Mouse (Mus musculus): ENCODE measurements around the gene Zmiz1.

The Zmiz1 gene

DNA sequence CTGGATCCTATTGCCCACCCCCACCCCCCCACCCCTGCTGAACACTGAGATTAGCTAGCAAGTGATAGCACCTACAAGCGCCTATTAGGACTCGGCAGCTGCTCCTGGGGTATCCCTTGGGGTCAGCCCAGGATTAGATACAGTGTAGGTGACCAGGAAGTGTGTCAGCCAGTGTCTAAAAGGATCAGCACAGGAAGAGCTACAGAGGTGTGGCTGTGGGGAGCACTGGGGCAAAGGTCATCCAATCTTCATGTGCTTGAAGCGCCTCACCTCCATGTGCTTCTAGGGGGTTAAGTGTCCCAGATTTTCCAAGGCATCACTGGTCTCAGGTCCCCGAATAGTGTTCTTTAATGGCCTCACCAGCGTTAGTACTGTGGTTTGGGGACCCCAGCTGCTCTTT, 33.0 kb downstream of the Zmiz1 start:
- no peak for DNase-seq (ENCODE audit: low spot score)

GRCm38 (mm10) chr14:25492567-25493279, 33.7 kb downstream of the Zmiz1 start:
- no peak for DNase-seq (ENCODE audit: low spot score)

DNA sequence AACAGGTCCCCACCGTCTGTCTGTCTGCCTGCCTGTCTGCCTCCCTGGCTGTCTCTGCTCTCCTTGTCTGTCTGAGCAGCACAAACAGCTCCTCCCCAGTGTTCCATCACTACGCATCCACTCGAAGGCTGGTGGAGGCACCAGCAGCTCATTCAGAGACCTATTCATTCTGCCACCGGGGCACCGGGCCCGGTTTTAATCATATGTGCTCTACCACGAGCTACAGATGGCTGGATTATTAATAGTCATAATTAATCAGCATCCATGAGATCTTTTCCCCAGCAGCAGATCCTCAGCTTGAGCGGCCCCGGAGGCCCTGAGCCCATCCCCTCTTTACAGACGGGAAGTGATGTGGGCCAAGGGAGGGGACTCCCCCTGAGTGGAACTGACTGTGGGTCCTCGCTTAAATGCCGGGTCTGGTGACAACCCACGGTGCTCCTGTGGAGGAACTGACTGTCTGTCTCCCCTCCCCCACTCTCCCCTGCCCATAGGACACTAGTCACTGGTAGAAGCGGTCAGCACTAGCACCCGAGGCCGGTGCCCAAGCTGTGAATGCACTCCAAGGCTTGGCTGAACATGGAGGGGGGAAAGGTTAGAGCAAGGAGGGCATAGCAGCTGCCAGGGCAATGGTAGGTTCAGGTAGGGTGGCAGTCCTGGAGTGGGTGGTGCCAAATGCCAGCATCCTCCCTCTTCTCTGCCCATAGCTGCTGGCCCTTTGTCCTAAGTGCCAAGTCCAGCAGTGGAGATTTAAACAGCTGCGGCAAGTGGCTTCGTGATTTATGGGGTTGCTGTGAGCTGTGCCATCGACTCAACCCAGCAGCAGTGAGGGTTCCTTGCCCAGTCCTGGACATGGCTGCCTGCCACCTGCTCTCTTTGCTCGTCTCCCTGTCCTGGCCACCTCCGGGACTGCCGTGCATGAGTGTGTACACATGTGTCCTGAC, 34.6 kb downstream of the Zmiz1 start:
- peak; percentile 73 for DNase-seq (ENCODE audit: low spot score)

GRCm38 (mm10) chr14:25494778-25495177, 35.8 kb downstream of the Zmiz1 start:
- DNase-seq (ENCODE audit: low spot score) = no peak

GRCm38 (mm10) chr14:25496116-25496515, 37.1 kb downstream of the Zmiz1 start:
- DNase-seq (ENCODE audit: low spot score) = no peak

GRCm38 (mm10) chr14:25496989-25497388, 38.0 kb downstream of the Zmiz1 start:
- DNase-seq (ENCODE audit: low spot score) = no peak

DNA sequence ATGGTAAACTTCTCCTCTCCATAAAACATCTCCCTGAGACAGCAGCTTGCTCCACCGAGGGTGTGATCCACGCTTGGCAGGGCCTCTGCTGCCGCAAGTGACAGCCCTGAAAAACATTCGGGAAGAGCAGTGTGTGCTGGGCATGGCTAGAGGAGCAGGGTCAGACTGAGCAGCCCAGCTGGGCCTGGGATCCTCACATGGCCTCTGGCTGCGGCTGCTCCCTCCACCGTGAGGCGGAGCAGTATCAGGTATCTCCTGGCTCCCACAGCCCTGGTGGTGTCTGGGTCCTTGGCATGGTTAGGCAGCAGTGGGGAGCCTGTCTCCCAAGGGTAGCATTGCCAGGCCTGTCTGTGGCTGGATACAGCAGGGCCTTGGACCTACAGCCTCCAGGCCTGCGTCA, 38.6 kb downstream of the Zmiz1 start:
- no peak for DNase-seq (ENCODE audit: low spot score)

DNA sequence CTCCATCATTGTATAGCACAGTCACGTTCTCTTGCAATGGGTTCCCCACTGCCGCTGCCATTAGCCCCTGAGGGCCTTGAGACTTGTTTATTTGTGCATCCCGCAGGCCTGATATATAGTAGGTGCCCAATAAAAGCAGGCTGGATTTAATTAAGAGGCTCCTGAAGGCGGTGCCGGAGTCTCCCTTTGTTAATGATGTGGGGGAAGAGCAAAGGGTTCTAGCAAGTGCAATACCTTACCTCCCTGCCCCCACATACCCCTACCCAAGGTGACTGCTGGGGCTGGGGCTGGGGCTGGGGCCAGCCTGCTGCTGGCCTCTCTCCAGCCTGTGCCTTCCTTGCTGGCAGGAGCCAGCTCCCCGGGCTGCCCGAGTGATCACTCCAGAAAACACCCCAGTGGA, 39.4 kb downstream of the Zmiz1 start:
- DNase-seq (ENCODE audit: low spot score) = no peak

DNA sequence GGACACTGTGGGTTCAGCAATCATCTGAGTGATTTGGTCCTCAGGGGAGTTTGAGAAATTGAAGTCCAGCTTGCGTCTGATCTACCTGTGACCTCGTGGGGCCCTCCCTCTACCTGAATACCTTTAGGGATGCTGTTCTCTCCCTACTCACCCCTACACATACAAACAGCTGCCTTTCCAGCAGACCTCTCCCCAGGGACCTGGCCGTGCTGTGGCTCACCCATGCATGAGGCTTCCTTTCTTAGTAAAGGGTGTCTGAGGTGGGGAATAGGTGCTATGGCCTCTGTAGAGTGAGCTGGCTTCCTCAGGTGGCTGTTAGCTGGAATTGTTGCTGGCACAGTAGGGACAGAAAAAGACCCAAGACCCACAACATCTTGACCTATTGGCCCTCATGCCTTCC, 40.5 kb downstream of the Zmiz1 start:
- no peak for DNase-seq (ENCODE audit: low spot score)

DNA sequence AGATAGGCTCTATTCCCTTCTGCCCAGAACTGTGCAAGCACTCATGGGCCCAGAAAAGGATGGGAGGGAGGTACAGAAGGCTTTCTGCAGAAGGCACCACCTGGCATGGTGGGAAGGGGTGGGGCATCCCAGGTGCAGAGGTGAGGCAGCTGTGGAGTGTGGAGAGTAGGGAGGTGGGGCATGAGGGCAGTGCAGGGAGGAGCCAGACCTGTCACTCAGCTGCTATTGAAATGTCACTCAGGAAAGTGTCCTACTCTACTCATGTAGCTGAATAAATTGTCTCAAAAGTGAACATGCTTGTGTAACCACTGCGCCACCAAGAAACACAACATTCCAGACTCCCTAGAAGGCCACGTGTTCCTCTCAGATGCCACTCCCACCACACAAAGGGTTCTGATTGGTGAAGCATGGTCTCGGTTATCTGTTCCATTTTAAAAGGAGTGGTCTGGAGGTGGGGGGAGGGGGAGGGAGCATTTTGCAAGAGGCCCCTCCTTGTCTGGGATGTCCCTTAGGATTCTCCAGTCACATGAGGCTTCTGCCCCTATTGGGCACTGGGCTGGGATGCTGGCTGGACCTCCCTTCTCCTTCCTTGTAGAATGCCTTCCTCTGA, 41.6 kb downstream of the Zmiz1 start:
- DNase-seq (ENCODE audit: low spot score) = no peak

GRCm38 (mm10) chr14:25501481-25501880, 42.5 kb downstream of the Zmiz1 start:
- no peak for DNase-seq (ENCODE audit: low spot score)

DNA sequence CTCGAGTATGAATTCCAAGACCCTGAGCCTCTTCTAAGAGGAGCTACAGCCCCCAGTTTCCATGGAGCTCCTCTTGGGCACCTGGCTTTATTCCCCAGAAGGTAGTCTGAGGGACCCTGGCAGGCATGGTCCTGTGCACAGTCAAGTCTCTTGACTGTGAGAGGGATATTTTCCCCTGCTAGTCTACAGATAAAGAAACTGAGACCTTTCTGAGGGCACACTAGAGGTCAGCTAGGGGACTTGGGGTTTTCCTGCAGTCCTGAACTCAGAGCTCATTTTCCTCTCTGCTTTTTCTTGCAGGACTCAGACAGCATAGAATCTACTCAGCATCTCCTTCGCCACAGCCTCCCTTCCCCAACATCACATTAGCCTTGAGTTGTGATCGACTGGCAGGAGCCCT, 43.4 kb downstream of the Zmiz1 start:
- DNase-seq (ENCODE audit: low spot score) = no peak

- DNase-seq (ENCODE audit: low spot score) = no peak
Observed at GRCm38 (mm10) chr14:25504241-25504640, 45.3 kb downstream of the Zmiz1 start.

DNA sequence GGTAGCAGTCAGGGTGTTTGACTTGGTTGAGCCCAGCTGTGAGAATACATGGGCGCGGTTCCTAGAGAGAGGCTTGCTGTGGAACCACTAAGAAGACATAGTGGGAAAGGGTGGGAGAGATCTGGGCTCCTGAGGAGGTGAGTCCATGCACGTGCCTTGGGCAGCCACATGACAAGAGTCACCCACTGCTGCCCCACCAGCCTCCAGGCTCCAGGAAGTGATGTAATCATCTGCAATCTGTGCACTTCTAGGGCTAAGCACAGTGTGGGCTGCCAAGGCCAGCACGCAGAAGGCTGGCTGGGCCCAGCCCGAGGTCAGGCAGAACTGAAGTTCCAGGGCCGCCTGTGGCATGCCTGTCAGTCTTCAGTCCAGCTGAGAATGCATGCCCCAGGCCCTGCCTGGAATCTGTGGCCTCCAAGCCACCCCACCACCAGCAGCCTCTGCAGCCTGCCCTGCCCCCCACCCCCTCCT, 46.3 kb downstream of the Zmiz1 start:
- no peak for DNase-seq (ENCODE audit: low spot score)

- DNase-seq (ENCODE audit: low spot score) = no peak
Observed at GRCm38 (mm10) chr14:25508111-25508756, 49.2 kb downstream of the Zmiz1 start.

DNA sequence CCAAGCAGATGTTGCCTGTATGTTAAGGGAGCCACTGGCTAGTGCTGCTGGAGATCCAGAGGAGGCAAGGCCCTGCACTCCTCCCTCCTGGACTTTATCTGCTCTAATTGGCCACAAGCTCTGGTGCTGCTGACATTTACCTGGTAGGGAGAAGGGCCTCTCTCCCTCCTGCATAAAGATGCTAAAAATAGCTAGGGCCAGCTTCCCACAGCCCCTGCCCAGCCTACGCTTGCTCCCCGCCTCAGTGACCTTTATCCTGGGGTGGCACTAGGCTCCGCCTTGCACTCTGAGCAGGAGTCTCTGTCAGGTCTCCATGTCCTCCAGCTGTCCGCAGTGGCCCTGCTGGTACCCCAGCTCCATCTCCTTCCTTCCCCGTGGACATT, 49.8 kb downstream of the Zmiz1 start:
- DNase-seq (ENCODE audit: low spot score) = no peak

DNA sequence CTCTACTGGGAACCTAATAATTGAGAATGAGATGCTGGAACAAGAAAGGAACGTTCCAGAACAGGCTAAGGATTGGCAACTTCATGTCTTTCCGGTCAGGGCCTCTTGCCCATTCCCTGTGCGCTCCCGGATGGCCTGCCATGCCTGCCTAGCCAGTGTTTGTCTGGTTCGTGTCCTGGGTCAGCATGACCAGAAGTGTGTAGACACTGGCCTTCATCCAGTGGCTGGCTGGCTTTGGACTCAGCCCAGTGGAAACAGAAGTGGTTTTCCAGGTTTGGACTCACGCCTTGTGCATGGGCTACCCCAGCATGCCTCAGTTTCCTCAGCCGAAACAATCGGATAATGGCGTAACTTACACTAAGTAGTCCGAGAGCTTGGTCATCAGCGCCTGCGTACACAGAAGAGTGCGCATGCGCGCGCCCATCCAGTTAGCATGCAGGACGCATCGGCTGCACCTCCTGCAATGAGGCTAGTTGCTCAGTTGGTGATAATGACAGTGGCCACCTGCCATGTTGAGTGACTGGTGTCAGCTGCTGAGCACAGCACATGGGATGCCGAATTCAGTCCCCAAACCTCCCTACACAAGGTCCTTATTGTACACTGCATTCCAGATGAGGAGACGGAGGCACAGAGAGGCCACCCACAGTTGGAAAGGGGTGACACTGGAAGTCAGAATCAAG, 50.6 kb downstream of the Zmiz1 start:
- DNase-seq (ENCODE audit: low spot score) = no peak

DNA sequence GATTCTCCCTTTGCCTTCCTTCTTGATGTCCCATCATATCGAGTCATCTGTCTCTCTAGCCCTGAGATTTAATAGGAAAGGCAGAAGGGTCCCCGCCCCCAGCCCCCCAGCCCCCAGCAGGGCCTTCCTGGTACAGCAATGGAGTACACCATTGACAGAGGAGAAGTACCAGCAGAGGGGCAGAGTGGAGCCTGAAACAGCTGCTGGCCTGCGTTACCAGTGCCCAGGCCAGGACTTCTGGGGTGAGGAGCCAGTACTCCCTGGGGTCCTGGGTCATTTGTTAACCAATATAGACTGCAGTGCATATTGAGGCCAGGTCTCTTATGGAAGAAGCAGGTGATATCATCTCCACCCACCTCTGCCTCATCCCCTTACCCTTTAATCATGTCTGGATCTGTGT, 51.4 kb downstream of the Zmiz1 start:
- DNase-seq (ENCODE audit: low spot score) = no peak

GRCm38 (mm10) chr14:25510987-25511386, 52.0 kb downstream of the Zmiz1 start:
- no peak for DNase-seq (ENCODE audit: low spot score)

DNA sequence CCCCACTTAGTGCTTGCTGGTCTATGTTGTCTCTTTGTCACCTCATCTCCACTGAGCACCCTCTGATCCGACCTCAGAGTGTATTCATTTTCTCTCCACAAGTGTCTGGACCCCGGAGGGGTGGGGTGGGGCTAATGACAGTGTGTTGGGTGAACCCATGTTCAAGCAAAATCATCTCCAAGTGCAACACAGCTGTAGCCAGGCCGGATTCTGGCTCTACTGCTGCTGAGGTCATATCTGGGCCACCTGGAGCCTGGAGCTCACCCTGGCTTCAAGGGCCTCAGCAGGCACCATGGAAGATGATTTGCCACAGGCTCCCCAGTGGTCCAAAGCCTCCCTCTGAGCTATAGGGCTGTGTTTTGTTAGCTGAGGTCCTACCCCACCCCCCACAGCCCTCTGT, 52.6 kb downstream of the Zmiz1 start:
- no peak for DNase-seq (ENCODE audit: low spot score)

- no peak for DNase-seq (ENCODE audit: low spot score)
Observed at GRCm38 (mm10) chr14:25511967-25512366, 53.0 kb downstream of the Zmiz1 start.

GRCm38 (mm10) chr14:25512803-25513202, 53.8 kb downstream of the Zmiz1 start:
- no peak for DNase-seq (ENCODE audit: low spot score)

Measured in layer of hippocampus, adult 11-12 months (tissue).